Mouse (Mus musculus) erythroid progenitor cell, adult 5-6 weeks (primary cell): Measurements from ENCODE around the gene Tulp1. TPM values are rescaled to one million over a fixed set of nuclear protein-coding genes. Genes with fewer than 3 reads are reported as not detected.
"Not testable (repeated sequence)": the region's sequence is repeated elsewhere in the genome, so short reads cannot be mapped to it uniquely, and the experiment has no call there.

Source experiments
- ATAC-seq: replicated peaks from 2 replicates; pipeline ENCODE4 v1.8.0; 2016; ENCODE audit warnings: moderate number of reproducible peaks, mild to moderate bottlenecking, moderate TSS enrichment, inconsistent platforms; ENCODE audit not compliant: poor library complexity, low FRiP score, severe bottlenecking
- total RNA-seq, 2 experiments: library from RNA; stranded (forward) in 1 of 2; stranded (reverse) in 1 of 2; fragments of 150-400 nt in 1 of 2; fragments of 186-747, 209-891 nt in 1 of 2; gene quantifications; 2 replicates each; pipeline versions ENCODE4 v1.2.3 to v1.2.4; 2015 to 2017; ENCODE audit warnings: low replicate concordance in 2 of 2

Gene Tulp1
- total RNA-seq, 2 experiments from 2014 or later: not detected

- ATAC-seq: no peak
These were observed 6.9 kb upstream of the Tulp1 start for GRCm38 (mm10) chr17:28371941-28372340.

- ATAC-seq: no peak
These were observed 6.3 kb upstream of the Tulp1 start for GRCm38 (mm10) chr17:28371286-28371685.

DNA sequence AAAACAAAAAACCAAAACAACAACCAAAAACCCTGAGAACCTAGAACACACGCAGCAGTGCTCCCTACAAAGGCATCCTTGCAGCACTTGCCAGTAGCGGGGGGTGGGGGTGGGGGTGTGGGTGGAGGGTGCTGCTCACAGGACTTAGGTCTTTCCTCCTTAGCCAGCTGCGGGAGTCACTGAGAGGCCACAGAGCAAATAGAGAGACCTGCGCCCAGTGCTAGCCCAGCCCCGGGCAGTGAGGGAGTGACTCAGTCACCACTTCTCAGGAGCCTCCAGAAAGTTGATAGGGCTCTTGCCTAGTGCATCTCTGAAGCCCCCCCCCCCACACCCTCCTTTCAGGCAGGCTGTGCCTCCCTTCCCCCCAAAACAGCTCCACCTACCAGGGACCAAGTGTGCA is 4.0 kb upstream of the Tulp1 start:
- ATAC-seq: no peak

- ATAC-seq: 0 out of 2 replicates have a peak, but pooled peaks have one; percentile 52
These were observed 3.4 kb upstream of the Tulp1 start for GRCm38 (mm10) chr17:28368449-28368848.

GRCm38 (mm10) chr17:28363507-28363906 is 1.5 kb downstream of the Tulp1 start:
- ATAC-seq: no peak

DNA sequence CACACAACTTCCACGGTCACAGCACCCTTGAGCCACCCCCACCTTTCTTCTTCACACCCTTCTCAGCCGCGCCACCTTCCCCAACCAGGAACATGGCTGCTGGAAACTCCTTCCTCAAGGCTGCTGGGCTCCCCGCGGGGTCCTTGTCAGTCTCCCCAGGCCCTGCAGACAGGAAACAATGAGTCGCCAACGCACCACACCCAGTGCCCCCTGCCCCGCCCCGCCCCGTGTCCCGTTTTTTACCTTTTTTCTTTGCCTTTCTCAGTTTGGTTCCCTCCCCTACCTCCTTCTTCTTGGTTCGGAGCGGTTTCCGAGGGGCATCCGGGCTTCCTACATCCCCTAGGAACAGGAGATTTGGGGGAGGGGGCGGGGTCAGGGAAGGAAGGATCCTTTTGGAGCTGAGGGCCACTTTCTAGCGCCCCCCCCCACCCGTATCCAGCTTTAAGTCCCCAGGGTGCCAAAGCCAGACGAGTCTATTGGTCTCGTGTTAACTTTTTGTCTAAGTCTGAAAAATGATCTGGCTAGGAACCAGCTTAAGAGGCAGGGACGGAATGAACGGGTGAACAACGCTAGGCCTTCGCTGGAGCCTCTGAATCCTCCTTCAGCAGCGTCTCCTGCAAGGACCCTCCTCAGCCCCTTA is 2.2 kb downstream of the Tulp1 start:
- ATAC-seq: no peak

DNA sequence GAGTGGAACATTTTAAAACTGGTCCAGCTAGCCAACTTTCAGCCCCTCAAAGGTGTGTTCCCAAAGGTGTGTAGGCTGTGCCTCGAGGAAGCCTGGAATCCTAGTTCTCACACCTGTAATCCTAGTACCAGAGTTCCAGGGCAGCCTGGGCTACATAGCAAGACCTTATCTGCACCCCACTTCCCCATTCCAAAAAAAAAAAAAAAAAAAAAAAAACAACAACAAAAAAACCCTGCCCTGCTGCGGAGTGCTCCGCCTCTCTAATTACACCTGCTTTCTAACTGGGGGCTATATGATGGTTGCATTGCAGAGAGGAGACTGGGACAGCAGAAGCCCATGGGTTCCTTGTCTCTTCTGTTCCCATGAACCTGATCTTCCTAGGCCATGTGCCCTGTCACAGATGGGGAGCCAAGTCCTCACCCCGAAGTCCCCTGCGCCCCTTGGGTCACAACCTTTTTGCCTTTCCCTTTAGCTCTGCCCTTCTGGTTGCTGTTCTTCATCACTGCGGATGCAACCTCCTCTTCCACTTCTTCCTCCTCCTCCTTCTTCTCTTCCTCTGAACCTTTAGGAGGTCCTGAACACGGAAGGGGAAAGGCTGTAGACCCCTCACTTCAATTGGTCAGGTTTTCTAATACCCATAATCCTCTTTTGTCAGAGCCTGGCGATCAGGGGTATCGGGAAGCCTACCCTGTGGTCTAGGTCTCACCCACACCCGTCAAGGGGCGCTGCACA is 2.9 kb downstream of the Tulp1 start:
- no peak for ATAC-seq

DNA sequence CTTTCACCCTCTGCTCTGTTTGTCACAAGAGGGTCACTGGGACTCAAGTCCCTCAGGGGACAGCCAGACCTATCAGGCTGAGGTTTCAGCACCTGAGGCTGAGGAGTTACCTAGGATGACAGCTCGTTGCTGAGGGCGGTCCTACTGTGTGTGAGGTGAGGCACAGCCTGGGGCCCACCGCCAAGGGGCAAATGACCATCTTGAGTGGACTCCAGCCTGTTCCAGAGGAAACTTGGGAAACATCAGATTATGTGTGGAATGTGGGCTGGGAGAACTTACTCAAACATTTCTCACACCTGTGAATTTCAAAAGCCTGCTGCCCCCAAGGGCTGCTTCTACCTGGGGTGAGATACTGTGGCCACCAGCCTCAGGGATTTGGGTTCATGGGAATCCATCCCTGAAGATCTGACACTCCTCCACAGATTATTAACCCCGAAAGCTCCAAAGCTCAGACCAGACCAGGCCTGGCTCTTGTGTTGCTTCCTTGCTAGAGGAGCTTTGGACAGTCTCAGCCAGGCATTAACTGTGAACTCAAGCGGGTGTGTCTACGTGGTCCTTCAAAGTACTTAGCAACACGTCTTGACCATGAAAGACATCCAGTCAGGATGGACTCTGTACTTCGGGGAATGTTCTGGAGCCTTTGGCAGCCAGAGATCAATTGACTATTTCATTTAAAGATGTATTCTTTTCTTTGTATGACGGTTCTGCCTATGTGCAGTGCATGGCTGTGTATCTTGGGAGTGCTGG is 4.3 kb downstream of the Tulp1 start:
- no peak for ATAC-seq

GRCm38 (mm10) chr17:28358576-28359261 is 6.3 kb downstream of the Tulp1 start:
- ATAC-seq: not testable (repeated sequence)

DNA sequence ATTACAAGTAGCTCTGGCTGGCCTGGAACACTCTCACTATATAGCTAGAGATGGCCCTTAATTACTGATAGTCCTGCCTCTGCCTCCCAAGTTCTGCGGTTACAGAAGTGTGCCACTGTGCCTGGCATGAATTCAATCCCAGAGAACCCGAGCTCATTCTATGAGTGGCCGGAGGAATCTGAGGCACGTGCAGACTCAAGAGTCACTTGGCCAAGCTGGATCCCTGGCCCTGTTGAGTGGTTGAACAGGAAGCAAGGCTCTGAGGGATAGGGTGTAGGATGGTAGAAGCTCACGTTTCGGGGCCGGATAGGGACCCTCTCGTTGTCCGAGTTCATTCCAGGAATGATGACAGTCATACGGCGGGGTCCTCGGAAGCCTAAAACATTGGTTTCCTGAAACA is 9.2 kb downstream of the Tulp1 start:
- no peak for ATAC-seq

- no peak for ATAC-seq
These were observed 13.0 kb downstream of the Tulp1 start for GRCm38 (mm10) chr17:28352018-28352417.

GRCm38 (mm10) chr17:28351353-28351890 is 13.6 kb downstream of the Tulp1 start:
- no peak for ATAC-seq

- ATAC-seq: no peak
These were observed 14.3 kb downstream of the Tulp1 start, which contains the start of gene Tead3 for GRCm38 (mm10) chr17:28350466-28351352. Tead3 (minus strand) TSS chr17:28350817.

DNA sequence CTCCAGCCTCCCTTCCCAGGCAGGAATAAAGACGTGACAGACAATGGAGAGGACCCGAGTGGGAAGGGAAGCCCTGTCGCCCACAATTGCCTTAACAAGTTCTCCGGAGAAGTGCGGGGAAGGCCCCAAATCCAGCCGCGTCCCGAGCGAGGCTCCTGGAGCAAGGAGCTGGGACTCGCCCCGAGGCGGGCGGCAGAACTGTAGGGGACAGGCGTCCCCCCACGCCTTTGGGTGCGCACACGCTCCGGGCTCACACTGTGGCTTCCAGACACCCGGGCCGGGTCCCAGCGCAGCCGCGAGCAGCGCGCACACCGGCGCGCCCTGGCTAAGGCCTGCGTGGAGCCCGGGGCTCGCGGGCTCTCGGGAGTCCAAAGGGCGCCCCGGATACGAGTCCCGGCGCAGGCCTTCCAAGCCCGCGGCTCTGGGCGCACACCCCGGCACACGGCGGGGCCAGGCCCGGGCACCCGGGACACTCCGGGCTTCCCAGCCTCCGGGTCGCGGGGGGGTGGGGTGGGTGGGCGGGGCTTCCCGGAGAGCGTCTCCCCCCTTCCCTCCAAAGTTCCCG is 15.0 kb downstream of the Tulp1 start:
- no peak for ATAC-seq

DNA sequence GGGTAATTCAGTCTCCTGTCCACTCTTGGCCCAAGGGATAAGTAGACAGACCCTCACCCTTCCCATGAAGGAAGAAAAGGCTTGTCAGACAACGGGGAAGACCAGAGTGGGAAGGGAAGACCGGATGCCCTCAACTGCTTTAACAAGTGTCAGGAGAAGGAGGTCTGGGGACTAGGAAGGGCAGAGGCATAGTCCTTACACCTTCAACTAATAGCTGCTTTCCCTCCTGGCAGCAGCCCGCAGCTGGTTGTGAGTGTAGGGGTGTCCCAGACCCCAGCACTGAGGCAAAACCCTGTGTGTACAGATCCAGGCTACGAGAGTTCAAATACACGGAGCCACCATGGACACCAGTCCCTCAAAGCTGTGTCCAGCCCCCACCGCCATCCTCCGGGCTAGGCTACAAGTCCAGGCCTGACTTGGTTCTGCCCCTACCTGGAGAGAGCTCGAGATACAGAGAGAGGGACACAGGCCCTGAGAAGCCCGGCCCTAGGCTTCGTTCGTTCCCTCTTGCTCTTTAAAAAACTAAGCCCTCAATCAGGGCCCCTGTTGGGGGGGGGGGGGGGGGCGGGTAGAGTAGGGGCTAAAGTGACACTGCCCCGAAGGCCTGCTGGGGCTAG is 15.7 kb downstream of the Tulp1 start:
- ATAC-seq: no peak

DNA sequence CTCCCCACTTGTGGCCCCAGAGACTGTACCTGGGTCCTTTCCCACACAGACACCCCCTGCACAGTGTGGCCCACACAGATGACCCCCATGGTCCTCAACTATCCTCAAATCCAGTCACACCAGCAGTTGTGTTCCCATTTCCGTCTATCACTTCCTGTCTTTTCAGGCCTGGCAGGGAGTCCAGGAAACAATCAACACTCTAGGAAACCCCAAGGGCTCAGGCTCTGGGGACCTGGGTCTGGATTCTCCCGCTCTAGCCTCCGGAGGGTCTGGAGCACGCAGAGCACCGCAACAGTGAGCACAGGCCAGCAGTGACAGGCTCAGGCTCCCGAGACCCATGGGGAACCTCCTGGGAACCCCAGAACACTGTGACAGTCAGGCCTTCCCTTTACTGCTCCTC is 16.8 kb downstream of the Tulp1 start:
- no peak for ATAC-seq

- ATAC-seq: no peak
These were observed 17.7 kb downstream of the Tulp1 start for GRCm38 (mm10) chr17:28347327-28347726.

DNA sequence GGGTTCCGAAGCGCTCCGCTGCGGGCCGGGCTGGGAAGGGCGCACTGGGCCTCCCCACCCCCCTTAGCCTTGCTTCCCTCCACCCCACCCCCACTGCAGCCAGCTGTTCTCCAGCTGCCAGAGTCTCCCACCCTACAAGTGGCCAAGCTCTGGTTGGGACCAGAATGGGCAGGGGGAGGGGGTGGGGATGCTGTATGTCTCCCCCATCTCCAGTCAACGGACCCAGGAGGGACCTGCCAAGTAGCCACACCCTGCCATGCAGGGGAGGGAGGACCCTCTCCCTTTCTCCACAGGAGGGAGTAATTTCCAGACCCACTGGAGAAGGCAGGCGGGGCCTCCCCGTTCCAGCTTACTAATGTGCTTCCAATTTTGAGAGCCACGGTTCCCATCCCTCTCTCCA is 19.1 kb downstream of the Tulp1 start:
- no peak for ATAC-seq
